Mouse (Mus musculus) embryonic fibroblast, embryonic 13.5 days (primary cell): ENCODE measurements around the gene Fscn1. TPM values are rescaled to one million over a fixed set of nuclear protein-coding genes. Genes with fewer than 3 reads are reported as not detected.

ENCODE experiments used
- H3K27ac ChIP-seq: 2 replicates; pipeline ENCODE4 v1.5.1; 2012; ENCODE audit warnings: low read length, control low read depth, inconsistent platforms; ENCODE audit not compliant: insufficient read depth
- H3K4me1 ChIP-seq: 2 replicates; pipeline ENCODE4 v1.6.1; 2011; ENCODE audit warnings: low read length; ENCODE audit not compliant: control insufficient read depth, insufficient read depth
- H3K4me3 ChIP-seq: 2 replicates; pipeline ENCODE4 v1.5.1; 2011; ENCODE audit warnings: mild to moderate bottlenecking, control low read depth, low read length; ENCODE audit not compliant: insufficient read depth
- CTCF ChIP-seq: IDR thresholded peaks from 2 replicates; pipeline ENCODE4 v1.5.1; 2011; ENCODE audit warnings: mild to moderate bottlenecking, control low read depth, low read length, moderate library complexity, borderline replicate concordance; ENCODE audit not compliant: insufficient read depth
- POLR2A ChIP-seq: IDR thresholded peaks from 2 replicates; pipeline ENCODE4 v1.6.1; 2011; ENCODE audit warnings: low read depth, mild to moderate bottlenecking, control low read depth, low read length, moderate library complexity
- polyA plus RNA-seq: library from polyadenylated mRNA; stranded (reverse); fragments of >200 nt; gene quantifications from 2 replicates; pipeline ENCODE4 v1.2.4, GENCODE M21; 2011; ENCODE audit warnings: low read depth; ENCODE audit not compliant: missing spikeins, insufficient read length

Fscn1 gene
- polyA plus RNA-seq, 1 experiment: 323 TPM

GRCm38 (mm10) chr5:142932731-142933130 lies 27.4 kb upstream of the Fscn1 start:
- H3K4me1 ChIP-seq: no peaks in the 10 kb centered on the region
- H3K4me3 ChIP-seq: no peak overlapping the region
- TF ChIP-seq CTCF (no peak), POLR2A (no peak; the same call in 1 of the 2 replicates)
- H3K27ac ChIP-seq: no peak overlapping the region

GRCm38 (mm10) chr5:142935642-142936335 lies 24.4 kb upstream of the Fscn1 start:
- TF ChIP-seq CTCF (no peak), POLR2A (peak; percentile 38; the same call in 1 of the 2 replicates)
- H3K4me1 ChIP-seq: no peaks in the 10 kb centered on the region
- H3K4me3 ChIP-seq: no peak overlapping the region
- no peak overlapping the region for H3K27ac ChIP-seq

- H3K27ac ChIP-seq: no peak overlapping the region
- TF ChIP-seq POLR2A (no peak), CTCF (peak; percentile 89)
- H3K4me3 ChIP-seq: no peak overlapping the region
- no peaks in the 10 kb centered on the region for H3K4me1 ChIP-seq
Observed at GRCm38 (mm10) chr5:142936336-142936719, 23.8 kb upstream of the Fscn1 start.

GRCm38 (mm10) chr5:142937956-142938727 lies 22.0 kb upstream of the Fscn1 start:
- H3K4me1 ChIP-seq: no peaks in the 10 kb centered on the region
- no peak overlapping the region for H3K4me3 ChIP-seq
- H3K27ac ChIP-seq: no peak overlapping the region
- TF ChIP-seq CTCF (no peak), POLR2A (0 out of 2 replicates have a peak, but pooled peaks have one; percentile 17)

GRCm38 (mm10) chr5:142940393-142940792 lies 19.8 kb upstream of the Fscn1 start:
- TF ChIP-seq CTCF (no peak), POLR2A (no peak)

GRCm38 (mm10) chr5:142944979-142945682 lies 15.0 kb upstream of the Fscn1 start:
- H3K27ac ChIP-seq: no peak overlapping the region
- TF ChIP-seq CTCF (no peak), POLR2A (no peak)
- H3K4me1 ChIP-seq: 0 out of 2 replicates have a peak, but pooled peaks cover 3% of the 10 kb centered on the region
- H3K4me3 ChIP-seq: no peak overlapping the region

More at GRCm38 (mm10) chr5:142940393-142940792, 19.8 kb upstream of the Fscn1 start:
- H3K27ac ChIP-seq: no peak overlapping the region
- no peak overlapping the region for H3K4me3 ChIP-seq
- no peaks in the 10 kb centered on the region for H3K4me1 ChIP-seq

GRCm38 (mm10) chr5:142947460-142947859 lies 12.7 kb upstream of the Fscn1 start:
- 0 out of 2 replicates have a peak, but pooled peaks cover 3% of the 10 kb centered on the region for H3K4me1 ChIP-seq
- no peak overlapping the region for H3K4me3 ChIP-seq
- no peak overlapping the region for H3K27ac ChIP-seq
- TF ChIP-seq POLR2A (no peak), CTCF (no peak)

- Histone ChIP-seq H3K4me1 (0 out of 2 replicates have a peak, but pooled peaks cover 3% of the 10 kb centered on the region), H3K27ac (no peak overlapping the region), H3K4me3 (no peak overlapping the region)
- TF ChIP-seq POLR2A: no peak
- no peak for TF ChIP-seq CTCF
Observed at GRCm38 (mm10) chr5:142949580-142949979, 10.6 kb upstream of the Fscn1 start.

GRCm38 (mm10) chr5:142950405-142950804 lies 9.7 kb upstream of the Fscn1 start:
- Histone ChIP-seq H3K4me1 (0 out of 2 replicates have a peak, but pooled peaks cover 3% of the 10 kb centered on the region), H3K4me3 (no peak overlapping the region), H3K27ac (no peak overlapping the region)
- TF ChIP-seq POLR2A (no peak), CTCF (no peak)

GRCm38 (mm10) chr5:142953641-142954040 lies 6.5 kb upstream of the Fscn1 start:
- no peak overlapping the region for H3K27ac ChIP-seq
- H3K4me3 ChIP-seq: no peak overlapping the region
- 0 out of 2 replicates have a peak, but pooled peaks cover 2% of the 10 kb centered on the region for H3K4me1 ChIP-seq

More at GRCm38 (mm10) chr5:142953641-142954040, 6.5 kb upstream of the Fscn1 start:
- no peak for TF ChIP-seq POLR2A
- no peak for TF ChIP-seq CTCF
